Mouse (Mus musculus) neural tube, postnatal 0 days (tissue): Measurements from ENCODE around the gene Zfp300. TPM values are rescaled to one million over a fixed set of nuclear protein-coding genes. Genes with fewer than 3 reads are reported as not detected.

Experiments used
- polyA plus RNA-seq: library from polyadenylated mRNA; unstranded; fragments of >200 nt; fragmentation: Nextera tagmentation; extraction: Ambion mirVana; gene quantifications from 2 replicates; pipeline ENCODE4 v1.2.1, GENCODE M21; 2015

Gene Zfp300
- 3.3 and 4.3 TPM in 2 replicates for polyA plus RNA-seq

GRCm38 (mm10) chrX:21088983-21089866, at the start of gene Zfp300:
Gene Zfp300, minus strand, starts transcription at chrX:21089527.

GRCm38 (mm10) chrX:21115520-21115919, 26.2 kb upstream of the Zfp300 start, which contains the start of gene Ssxa1:
Gene Ssxa1, plus strand, starts transcription at chrX:21115820.

GRCm38 (mm10) chrX:21068106-21068505, 21.2 kb downstream of the Zfp300 start, which contains the start of gene Spaca5:
Gene Spaca5, plus strand, starts transcription at chrX:21068406.

GRCm38 (mm10) chrX:21061866-21062543, 27.3 kb downstream of the Zfp300 start, which contains the start of gene Zfp182:
Gene Zfp182, minus strand, starts transcription at chrX:21062316.

Other genes starting within 250 kb of the Zfp300 start
- 7.3 and 11.3 TPM in 2 replicates for gene Timp1, start 219.4 kb downstream of the Zfp300 start, polyA plus RNA-seq
- 108 and 116 TPM in 2 replicates for gene Syn1, start 168.5 kb downstream of the Zfp300 start, polyA plus RNA-seq
- 5.2 and 5.6 TPM in 2 replicates for gene Cfp, start 158.0 kb downstream of the Zfp300 start, polyA plus RNA-seq
- gene Elk1, start 138.9 kb downstream of the Zfp300 start, polyA plus RNA-seq = 11.7 and 13.2 TPM in 2 replicates
- gene Uxt, start 127.5 kb downstream of the Zfp300 start, polyA plus RNA-seq = 31.1 and 31.9 TPM in 2 replicates
- 4.5 and 4.6 TPM in 2 replicates for gene Zfp182, start 27.2 kb downstream of the Zfp300 start, polyA plus RNA-seq
- not detected in 2 replicates for gene Spaca5, start 21.1 kb downstream of the Zfp300 start, polyA plus RNA-seq
- not detected in 2 replicates for gene Ssxa1, start 26.3 kb upstream of the Zfp300 start, polyA plus RNA-seq
- not detected in 2 replicates for gene Gm21876, start 86.1 kb upstream of the Zfp300 start, polyA plus RNA-seq